Mouse (Mus musculus) adrenal gland, adult (tissue): ENCODE data around the gene Aff3.
A peak's percentile ranks its signal among the peaks of the same experiment; 100 is the strongest.

ENCODE experiments used
- DNase-seq, 2 experiments: peaks; one replicate each; pipeline ENCODE4 v3.0.0; 2022 to 2023; ENCODE audit warnings: low spot score in 1 of 2; ENCODE audit not compliant: inconsistent age in 2 of 2

Gene Aff3

DNA sequence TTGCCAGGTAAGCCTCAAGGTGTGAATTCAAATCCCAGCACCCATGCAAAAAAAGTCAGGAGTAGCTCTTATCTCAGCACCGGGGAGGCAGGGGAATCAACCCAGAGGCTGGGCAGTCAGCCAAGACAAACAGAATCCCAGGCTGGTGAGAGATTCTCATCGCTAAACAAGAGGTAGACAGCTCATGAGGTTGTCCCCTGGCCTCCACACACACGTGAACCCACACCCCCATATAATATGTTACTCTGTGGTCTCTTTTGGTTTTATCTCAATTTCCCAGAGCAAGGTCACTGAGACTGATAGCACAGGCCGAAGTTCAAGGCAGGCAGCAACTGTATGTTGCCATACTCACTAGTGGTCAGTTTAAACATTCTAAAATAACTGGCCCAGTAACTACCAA, 422.2 kb downstream of the Aff3 start:
- peak; percentile 77 to 92 for DNase-seq

DNA sequence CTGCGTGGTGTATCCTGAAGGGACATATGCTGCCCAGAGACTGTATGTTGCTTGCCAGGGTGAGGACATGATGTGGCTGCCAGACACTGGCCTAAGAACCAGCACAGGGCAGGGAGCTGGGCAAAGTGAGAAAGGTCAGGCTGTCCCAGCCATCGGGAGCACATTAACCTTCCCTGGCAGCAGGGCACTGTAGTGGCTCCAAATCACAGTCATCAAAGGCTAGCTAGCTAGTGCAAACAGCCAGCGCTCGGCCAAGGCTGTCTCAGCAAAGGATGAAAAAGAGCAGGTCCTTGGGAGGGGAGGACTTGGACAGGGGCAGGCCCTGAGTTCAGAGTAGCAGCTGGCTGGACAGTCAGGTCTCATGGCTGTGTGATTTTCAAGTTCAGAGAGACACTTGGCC, 423.0 kb downstream of the Aff3 start:
- peak; percentile 88 to 94 for DNase-seq

DNA sequence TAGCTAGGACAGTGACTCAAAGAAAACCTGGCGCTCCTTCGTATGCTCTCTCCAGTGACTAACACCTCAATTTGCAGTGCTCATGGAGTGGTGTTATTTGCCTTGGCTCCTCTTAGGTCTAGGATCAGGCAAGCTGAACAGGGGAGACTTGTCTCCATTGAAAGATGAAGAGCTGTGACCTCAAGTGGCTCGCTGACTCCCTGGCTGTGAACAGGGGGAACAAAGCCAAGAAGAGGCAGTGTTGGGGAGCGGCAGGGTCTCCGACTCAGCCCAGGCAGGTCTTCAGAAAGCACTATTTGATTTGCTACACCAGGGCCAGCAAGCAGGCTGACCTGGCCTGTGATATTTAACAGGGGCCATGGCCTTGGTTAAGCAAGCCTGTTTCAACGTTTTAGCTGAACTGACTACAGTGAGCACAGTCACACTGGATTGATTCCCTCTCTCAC, 423.5 kb downstream of the Aff3 start:
- peak; percentile 42 to 86 for DNase-seq

DNA sequence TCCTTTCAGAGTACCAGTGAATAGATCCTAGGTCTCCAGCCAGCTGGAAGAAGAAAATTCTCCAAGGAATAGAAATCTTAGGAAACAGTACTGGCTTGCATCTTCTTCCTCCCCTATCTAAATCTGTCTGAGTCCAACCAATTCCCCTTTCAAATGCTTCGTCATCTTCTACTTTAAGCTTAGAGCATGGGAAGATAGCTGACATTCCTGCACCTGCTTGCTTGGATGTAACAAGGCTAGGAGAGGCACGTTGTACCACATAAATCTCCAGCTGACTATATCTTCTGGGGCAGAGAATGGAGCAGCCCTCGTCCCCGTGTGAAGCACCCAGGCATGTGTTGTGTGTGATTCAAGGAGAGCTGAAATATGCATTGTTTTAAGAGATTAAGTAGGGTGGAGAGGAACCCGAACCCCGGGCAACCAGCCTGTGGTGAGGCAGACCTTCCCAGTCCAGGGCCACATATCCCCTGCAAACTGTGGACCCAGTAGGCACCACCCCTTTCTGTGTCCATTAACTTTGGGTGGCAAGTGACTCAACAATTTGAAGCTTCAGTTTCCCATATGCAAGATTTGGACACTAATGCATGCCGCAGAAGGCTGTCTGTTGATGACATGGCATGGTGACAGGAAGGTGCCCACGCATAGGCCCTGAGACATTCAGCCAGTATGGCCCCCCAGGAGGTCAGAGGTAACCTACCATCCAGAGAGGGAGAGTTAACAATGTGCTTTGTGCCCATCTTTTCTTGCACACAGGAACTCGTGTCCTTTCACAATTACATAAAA, 424.1 kb downstream of the Aff3 start:
- DNase-seq: peak in 1 of 2 experiments; percentile 30

DNA sequence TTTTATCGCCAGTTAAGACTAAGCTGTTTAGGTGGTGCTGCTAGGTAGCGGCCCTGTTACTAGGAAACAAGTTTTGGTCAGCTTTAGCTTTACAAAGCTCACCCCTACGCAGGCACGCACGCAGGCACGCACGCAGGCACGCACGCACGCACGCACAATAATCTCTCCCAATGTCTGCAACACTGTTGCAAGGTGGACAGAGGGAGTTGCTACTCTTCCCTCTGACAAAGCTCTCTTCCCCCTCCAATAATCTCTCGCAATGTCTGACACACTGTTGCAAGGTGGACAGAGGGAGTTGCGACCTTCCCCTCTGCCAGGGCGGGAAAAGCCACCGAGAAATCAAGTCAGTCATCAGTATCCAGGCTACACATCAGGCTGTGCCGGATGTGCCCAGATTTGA, 425.2 kb downstream of the Aff3 start:
- DNase-seq: no peak

DNA sequence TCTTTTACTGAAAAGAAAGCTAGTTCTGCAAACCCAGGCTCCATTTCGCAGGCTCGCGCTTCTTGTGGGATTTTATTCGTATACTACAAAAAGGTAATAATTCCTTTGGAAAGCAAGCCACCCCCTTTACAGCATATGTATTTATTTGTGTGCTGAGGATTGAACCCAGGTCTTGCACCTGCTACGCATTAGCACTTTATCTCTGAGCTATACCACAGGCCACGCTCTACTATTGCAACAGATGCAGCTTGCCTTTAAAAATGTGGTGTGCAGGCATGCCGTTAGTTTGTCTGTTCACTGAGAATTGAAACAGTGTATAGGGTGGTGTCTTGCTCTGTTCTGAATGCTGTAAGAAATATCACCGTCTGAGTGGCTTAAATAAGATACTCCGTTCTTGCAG, 426.9 kb downstream of the Aff3 start:
- DNase-seq: no peak

DNA sequence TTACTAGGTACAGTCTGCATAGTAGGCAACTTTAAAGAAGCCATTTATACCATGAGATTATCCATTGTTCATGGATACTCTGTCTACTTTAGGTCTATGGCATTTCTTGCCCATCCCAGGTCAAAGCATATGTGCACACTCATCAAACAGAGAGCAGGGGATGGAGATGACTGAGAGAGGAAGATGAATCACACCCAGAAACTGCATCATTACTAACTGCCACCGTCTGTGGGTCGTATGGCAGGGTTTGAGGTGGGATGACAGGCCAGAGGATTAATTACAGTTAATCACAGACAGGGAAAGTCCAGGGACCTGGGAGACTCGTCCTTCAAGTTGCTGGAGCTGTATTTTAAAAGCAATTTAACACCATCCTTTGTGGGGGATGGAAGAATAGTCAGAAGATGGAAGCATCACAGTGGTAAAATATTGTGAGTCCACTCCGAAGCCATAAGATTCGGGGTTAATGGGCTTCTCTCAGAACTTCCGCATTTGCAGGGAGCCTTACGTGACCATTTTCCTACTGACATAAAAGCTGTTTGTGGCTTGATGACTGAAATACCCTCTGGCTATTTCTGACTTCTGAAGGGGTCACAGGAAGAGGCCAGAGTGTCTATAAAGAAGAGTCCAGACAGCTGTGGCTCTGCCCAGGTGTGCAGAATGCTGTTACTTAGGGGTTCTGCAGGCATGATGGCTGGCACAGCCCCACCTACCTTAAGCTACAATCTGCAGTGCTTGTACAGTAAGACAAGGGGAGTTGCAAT, 427.5 kb downstream of the Aff3 start:
- DNase-seq: no peak

DNA sequence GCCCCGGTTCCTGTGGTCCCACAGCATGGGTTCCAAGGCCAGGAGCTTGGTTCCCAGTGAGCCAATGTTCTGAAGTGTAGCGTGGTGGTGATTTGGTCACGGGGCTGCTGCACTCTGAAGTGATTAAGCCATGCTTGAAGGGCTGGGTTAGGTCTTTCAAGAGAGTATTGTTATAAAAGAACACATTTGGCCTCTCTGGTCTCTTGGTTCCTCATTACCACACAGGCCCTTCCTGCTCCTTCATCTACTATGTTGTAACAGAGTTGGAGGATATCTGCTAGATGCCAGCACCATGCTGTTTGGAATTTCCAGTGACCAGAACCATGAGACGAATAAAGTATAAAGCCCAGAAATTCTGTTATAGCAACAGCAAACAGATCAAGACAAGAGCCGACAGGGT, 431.6 kb downstream of the Aff3 start:
- no peak for DNase-seq

DNA sequence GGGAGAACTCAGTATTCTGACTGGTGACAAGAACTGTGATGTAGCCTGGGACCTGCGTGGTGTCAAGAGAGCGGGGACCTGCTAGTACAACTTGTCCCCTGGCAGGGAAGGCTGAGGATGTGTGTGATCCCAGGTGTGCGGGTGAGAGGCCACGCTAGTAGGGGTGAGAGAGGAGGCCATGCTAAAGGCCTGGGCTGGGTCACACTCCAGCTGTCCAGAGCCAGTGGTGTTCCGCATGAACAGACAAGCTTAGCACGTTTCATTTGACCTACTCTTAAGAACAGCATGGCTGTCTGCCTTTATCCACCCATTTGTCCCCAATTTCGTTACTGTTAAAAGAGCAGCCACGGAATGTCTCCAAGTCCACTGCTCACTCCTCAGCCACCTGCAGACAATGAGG, 434.7 kb downstream of the Aff3 start:
- no peak for DNase-seq

DNA sequence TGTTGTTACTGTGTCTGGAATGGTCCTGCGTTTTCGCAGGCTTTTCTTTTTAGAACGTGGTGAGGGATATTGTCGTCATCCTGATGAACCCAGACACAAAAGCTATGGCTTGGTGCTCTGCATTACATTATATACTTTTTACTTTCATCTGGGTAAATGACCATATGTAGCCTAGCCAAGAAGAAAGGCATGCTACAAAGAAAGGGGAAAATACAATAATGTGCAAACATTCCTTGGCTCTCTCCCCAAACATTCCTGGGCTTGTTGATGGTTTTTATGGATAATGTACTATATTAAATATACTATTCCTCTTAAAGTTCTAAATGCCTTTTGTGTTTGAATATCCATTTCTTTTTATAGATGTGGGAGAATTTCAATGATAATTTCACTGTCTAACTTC, 435.9 kb downstream of the Aff3 start:
- DNase-seq: no peak

DNA sequence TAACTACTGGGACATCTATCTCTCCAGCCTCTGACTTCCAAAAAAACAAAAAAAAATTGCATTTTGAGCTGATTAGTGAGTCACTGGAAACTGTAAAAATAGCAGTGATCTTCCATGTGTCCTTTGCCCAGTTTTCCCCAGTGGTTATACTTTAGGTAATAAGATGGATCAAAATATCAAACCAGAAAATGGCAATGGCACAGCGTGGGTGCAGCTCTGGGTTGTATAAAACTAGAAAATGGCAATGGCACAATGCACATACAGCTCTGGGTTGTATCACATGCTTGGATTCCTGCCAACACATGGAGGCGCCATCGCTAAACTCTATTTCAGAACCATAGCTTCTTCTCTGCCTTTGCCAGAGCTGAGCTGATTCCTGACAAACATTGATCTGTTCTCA, 439.6 kb downstream of the Aff3 start:
- DNase-seq: no peak

DNA sequence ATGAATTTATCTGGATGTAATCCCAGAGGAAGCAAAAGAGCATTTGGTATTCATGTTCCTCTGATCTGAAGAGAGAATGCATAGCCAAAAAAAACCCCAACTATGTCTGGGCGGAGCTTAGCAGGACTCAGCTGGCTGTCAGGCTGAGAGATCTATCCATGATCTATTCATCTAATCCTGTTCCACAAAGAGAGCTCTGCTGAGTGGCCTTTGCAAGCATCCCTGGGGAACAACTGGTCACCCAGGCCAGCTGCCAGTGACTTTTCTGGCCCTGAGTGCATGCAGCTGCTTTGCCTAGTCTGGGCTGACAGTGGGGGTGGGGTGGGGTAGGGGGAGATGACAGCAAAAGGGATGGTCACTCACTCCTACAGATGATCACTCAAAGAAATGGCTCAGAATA, 442.6 kb downstream of the Aff3 start:
- DNase-seq: no peak

DNA sequence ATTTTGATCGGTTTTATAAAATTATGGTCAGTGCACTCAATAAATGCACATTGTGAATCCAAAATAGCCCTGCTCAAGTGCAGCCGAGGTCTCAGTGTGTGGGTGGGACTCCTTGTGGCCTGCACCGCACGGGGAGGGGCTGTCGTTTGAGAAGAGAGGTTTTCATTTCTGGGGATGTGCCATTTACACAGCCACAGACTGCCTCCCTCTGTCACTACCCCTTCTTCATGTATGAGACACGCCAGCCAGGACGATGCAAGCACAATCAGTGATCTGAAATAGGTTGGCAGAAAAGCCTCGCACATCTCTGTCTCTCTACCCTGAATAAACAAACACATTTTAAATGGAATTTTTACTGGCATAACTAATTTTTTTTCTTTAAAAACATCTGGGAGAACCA, 443.3 kb downstream of the Aff3 start:
- DNase-seq: no peak

DNA sequence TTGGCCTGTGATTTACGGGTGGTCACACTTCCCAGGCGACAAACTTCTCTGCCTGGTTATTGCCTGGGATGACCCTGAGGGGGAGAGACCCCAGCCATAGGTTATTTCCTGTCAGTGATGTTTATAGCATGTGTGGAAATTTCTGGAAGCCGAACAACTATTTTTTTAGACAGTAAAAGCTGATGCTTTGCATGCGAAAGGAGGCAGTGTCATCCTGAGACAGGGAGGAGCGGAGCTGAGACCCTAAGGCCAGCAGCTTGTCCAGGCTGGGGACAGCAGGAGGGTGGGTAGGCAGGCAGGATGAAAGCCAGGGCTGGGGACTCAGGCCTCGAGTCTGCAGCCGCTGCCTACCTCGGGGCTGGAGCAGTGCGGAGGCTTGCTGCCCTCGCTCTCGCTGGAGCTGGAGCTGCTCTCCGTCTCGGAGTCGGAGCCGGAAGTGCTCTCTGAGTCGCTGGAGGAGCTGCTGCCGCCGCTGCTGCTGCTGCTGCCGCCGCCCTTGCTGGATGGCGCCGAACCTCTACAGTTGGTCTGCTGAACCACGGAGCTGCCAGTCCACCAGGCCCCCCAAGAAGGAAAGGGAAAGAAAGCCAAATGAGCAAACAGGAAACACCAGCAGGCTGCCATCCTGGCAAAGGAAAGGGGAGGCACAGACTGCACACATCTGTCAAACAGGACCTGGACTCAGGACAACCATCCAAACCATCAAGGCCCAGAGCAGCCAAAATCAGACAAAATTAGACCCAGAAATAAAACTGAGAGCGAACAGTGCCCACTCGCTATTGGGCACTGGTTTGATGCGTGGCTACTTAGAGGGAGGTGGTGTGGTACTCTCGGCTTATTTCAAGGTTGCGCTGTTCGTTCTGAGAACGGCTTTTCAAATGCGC, 446.6 kb downstream of the Aff3 start:
- peak; percentile 8 to 52 for DNase-seq

DNA sequence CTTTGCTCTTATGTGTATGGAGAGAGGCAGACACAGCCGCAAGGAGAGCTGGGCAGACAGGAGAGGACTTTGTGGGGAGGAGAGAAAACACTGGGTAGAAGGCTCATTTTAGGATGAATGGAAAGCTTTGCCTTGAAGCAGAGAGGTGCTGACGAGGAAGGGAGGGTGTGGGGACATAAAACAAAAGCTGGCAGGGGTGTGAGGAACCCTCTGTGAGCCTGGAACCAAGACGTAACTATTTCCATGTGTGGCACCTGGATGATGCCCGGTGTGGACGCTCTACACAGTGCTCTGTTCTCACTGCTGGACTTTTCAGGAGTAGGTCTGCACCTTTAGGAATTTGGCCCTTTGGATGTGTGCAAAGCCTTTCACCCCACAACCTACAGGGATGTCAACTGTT, 447.7 kb downstream of the Aff3 start:
- DNase-seq: no peak

DNA sequence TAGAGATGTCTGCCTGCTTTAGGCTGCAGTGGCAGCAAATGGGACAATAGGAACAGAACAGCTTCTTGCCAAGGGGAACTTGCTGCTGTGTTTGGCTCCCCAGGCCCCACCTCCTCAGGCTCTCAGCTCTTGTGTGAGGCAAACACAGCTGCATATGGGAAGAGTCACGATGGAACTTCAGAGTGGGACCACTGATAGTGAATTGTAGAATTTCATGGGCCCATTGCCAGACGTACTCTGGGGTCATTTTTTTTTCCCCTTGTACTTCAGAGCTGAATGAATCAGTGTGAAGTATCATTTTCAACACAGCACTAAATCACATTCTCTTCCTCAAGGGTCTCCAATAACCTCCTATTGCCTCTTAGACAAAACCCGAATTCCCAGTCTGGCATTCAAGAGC, 451.4 kb downstream of the Aff3 start:
- no peak for DNase-seq

DNA sequence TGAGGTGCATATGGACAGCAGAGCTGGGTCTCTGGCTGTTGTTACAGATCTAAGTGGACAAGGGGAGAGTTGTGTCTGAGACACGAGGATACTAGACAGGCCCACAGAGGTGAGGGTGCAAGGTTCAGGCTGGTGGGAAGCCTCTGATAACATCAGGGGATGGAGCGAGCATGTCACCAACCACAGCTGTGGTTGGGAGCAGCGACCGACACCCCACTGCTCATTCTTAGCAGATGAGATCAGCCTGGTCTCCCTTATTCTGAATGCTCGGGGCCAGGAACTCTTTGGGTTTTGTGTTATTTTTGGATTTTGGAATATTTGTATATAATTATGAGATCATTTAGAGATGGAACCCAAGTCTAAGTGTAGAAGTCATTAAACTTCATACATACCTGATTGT, 452.4 kb downstream of the Aff3 start:
- DNase-seq: no peak

DNA sequence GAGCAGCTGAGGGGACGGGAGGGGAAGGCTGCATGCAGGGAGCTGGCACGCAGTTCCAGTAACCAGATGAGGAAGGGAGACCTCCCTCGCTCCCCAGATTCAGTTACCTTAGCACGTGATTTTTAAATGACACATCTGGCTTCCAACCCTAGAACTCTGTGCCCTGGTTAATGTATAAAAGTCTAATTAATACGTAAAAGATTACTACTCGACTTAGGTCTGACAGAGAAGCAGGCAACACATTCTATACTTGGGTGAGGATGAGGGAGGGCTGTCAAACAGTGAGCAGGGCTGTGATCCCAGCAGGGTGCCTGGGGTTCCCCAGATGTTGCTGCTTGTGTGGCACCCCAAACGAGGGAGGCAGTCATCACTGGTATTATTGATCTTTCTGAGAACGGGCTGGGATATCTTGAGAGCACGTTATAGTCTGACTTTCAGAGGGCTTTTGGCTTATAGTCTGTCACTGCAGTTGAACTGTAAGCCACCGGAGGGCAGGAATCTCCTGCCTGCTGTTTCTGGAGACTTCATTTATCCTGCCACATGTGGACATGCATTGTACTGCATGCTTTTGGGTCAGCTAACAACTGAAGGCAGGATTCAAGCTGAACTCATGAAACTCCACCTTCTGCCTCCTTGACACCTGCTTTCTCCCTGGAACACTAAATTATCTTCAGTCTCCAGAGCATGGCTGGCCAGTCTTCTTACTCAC, 462.1 kb downstream of the Aff3 start:
- peak; percentile 21 to 70 for DNase-seq

DNA sequence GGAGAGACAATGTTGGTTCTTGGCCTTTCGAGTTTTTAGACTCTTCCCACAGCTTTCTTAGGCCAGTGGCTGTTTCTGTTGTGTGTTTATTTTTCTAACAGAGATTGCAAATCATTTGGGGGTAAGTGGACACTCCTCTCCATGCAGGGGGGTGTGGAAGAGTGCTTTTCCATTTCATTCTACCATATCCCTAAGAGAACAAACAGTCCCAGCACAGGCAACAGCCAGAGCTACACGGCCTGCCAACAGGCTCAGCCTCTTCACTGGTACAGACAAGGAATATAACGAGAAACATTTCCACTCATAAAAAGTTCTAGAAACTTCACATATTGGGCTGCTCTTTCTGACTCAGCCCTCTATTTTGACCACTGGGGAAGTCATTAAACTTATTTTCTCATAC, 463.0 kb downstream of the Aff3 start:
- DNase-seq: no peak

DNA sequence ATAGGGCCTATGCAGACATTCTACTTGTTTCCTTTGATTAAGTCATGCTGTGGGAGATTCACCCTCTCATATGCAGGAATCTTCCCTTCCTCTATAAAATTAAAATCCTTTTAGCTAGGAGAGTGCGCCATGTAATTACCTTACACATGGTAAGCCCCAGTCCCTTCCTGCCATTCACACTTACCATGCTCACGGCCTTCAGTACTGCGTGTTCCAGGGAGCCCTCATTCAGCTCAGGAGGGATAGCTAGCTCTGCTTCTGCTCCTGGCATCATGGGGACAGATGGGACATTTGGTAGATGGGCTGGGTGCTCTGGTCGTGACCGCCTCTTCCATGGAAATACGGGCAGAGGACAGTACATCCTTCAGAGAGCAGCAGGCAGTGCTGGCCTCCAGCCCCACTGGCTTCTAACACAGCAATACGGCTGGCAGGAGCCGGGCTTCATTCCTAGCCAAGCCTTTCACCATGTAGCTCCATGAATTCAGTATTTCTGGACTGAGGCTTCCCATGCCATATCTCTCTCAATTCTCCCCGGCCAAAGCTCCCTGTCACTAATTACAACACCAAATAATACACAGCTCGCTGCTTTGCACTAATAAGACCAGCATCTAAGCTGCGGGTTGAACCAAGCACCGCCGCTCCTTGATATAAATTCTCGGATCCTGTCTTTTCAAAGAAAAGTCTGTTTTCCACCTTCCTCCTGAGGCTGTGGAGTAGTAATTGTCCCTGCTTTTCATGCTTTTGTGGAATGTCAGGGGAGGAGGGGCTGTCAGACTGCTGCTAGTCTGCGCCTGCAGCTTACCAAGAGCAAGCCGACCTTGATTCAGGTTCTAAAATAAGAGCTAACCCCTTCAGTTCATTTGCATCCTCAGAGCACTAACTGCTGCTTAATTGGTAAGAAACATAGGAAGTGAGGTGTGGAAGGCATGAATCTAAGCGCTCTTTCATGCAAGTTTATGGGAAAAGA, 464.8 kb downstream of the Aff3 start:
- no peak for DNase-seq
